Mouse (Mus musculus) ES-CJ7 (cell line): ENCODE measurements around the gene Tbc1d12.
A peak's percentile ranks its signal among the peaks of the same experiment; 100 is the strongest.

Source experiments
- DNase-seq: peaks from one replicate; pipeline ENCODE4 v3.0.0; 2011; ENCODE audit warnings: low read depth, low spot score

The Tbc1d12 gene

GRCm38 (mm10) chr19:38836438-38837170 is at the start of gene Tbc1d12:
Tbc1d12 (plus strand) TSS chr19:38836579.
- peak; percentile 90 for DNase-seq

- DNase-seq, result no peak
These were observed 48.6 kb upstream of the Tbc1d12 start for GRCm38 (mm10) chr19:38787756-38788155.

GRCm38 (mm10) chr19:38793563-38794045 is 42.8 kb upstream of the Tbc1d12 start:
- no peak for DNase-seq

- DNase-seq, result no peak
These were observed 39.8 kb upstream of the Tbc1d12 start for GRCm38 (mm10) chr19:38796546-38796945.

GRCm38 (mm10) chr19:38798291-38798690 is 38.1 kb upstream of the Tbc1d12 start:
- no peak for DNase-seq

GRCm38 (mm10) chr19:38798801-38799200 is 37.6 kb upstream of the Tbc1d12 start:
- no peak for DNase-seq

GRCm38 (mm10) chr19:38818191-38818590 is 18.2 kb upstream of the Tbc1d12 start:
- DNase-seq, result no peak

GRCm38 (mm10) chr19:38818766-38819426 is 17.5 kb upstream of the Tbc1d12 start, which contains the start of gene Noc3l:
Noc3l (minus strand) TSS chr19:38819237.
- peak; percentile 92 for DNase-seq

GRCm38 (mm10) chr19:38819427-38819802 is 17.0 kb upstream of the Tbc1d12 start:
- DNase-seq, result no peak

GRCm38 (mm10) chr19:38820186-38820804 is 16.1 kb upstream of the Tbc1d12 start:
- no peak for DNase-seq

- no peak for DNase-seq
These were observed 3.2 kb upstream of the Tbc1d12 start for GRCm38 (mm10) chr19:38833224-38833623.

- DNase-seq, result no peak
These were observed 318 bp upstream of the Tbc1d12 start for GRCm38 (mm10) chr19:38836084-38836437.

GRCm38 (mm10) chr19:38837171-38837641 is 827 bp downstream of the Tbc1d12 start:
- peak; percentile 70 for DNase-seq

- no peak for DNase-seq
These were observed 8.4 kb downstream of the Tbc1d12 start for GRCm38 (mm10) chr19:38844817-38845216.

- DNase-seq, result no peak
These were observed 10.0 kb downstream of the Tbc1d12 start for GRCm38 (mm10) chr19:38846373-38846772.

- peak; percentile 35 for DNase-seq
These were observed 21.8 kb downstream of the Tbc1d12 start for GRCm38 (mm10) chr19:38858224-38858623.

- no peak for DNase-seq
These were observed 26.1 kb downstream of the Tbc1d12 start for GRCm38 (mm10) chr19:38862523-38862922.

- DNase-seq, result peak; percentile 54
These were observed 38.4 kb downstream of the Tbc1d12 start for GRCm38 (mm10) chr19:38874825-38875224.

- peak; percentile 43 for DNase-seq
These were observed 43.9 kb downstream of the Tbc1d12 start for GRCm38 (mm10) chr19:38880300-38880699.

- no peak for DNase-seq
These were observed 65.1 kb downstream of the Tbc1d12 start for GRCm38 (mm10) chr19:38901146-38902135.

GRCm38 (mm10) chr19:38902501-38902900 is 66.1 kb downstream of the Tbc1d12 start:
- peak; percentile 45 for DNase-seq
